Mouse (Mus musculus): ENCODE measurements around the gene Phf21a.
"Not testable (repeated sequence)": the region's sequence is repeated elsewhere in the genome, so short reads cannot be mapped to it uniquely, and the experiment has no call there.

Phf21a gene

DNA sequence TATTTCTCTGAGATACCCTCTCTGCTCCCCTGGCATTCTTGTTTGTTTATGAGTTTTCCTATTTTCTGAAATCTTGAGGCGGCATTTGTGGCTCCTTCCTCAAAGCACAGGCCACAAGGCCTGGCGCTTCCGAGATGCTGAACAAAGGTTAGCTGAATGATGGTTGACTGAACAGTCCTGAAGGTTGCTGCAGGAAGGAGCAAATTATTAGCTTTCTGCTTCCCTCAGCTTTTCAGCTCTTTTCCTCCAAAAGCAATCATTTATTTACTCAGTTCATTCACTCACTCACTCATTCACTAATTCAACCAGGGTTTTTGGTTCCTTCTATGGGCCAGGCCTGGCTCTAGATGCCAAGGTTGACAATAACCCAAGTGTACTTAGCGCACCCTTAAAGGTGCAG, 10.7 kb upstream of the Phf21a start:
- no peak for DNase-seq (ENCODE audit: low spot score)

DNA sequence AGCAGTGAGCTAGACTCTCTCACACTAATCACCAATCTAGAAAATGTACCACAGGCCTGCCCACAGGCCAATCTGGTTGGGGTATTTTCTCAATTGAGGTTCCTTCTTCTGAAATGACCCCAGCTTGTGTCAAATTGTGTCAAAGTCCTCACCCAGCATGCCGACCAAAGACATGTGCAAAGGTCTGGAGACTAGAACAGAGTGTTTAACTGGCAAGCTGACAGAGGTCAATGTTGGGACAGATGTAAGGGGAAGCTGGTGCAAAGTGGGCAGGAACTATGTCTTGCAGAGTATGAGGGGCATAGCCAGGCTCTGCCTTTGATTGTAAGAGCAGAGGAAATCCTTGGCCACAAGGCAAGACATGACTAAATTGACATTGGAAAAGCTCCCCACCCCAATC, 7.2 kb upstream of the Phf21a start:
- no peak for DNase-seq (ENCODE audit: low spot score)

DNA sequence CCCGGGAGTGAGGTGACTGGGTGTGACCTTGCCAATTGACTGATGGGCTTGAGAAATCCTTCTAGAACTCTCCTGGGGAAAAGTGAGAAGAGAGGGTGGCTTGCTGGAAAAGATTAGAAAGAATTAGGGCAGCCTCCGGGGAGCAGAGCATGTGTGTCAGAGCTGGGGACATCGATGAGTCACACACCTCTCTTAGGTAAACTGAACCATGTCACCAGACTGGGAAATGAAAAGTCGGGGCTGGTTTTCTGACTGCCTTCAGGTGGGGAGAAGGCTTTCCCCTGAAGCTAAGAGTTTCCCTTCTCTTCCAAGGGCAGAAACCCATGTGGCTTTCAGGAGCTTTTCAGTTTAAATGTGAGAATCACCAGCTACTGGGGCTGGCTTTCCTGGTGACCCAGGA, 5.9 kb upstream of the Phf21a start:
- DNase-seq (ENCODE audit: low spot score): no peak

DNA sequence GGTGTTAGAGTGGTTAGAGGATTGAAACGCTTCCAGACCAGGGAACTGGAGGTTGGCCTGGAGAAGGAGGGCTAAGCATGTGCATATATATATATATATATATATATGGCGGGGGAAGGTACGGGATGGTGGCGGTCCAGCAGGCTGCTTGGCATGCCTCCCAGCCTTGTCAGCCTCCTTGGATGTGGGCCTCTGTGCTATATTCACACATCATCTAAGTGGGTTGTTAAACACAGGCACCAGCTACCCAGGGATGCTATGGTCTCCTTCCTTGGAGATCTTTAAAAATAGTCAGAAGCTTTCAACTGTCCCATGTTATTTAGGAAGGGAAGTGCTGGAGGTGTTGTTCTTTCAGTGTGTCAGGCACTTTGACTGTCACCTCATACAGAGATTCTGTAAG, 3.1 kb upstream of the Phf21a start:
- no peak for DNase-seq (ENCODE audit: low spot score)

DNA sequence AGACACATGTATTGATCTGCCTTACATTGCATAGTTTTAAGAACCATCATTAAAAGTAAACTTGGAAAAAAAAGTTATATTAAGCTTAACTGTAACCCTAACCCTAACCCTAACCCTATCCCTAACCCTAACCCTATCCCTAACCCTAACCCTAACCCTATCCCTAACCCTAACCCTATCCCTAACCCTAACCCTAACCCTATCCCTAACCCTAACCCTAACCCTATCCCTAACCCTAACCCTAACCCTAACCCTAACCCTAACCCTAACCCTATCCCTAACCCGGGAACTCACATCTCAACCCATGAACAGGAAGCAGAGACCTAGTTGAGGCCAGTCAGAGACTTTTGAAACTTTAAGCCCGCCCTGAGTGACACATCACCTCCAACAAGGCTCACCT, 586 bp downstream of the Phf21a start:
- DNase-seq (ENCODE audit: low spot score): not testable (repeated sequence)

DNA sequence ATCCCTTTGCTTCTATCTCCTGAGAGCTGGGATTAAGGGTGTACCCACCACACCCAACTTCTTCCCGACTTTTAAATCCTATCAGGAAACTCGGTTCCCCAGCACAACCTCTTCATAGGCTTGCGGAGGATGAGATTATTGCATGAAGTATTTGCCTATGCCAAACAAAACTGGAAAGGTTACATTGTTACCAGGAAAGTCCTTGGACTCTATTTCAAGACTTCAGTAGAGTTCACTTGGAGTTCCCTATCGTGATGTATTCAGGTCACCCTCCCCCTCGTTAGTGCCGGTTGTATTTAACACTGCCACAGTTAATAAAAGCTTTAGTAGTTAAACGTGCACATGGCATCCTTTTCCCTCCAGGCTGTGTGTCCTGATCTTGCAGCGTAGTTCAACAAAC, 1.2 kb downstream of the Phf21a start:
- peak; percentile 54 for DNase-seq (ENCODE audit: low spot score)

DNA sequence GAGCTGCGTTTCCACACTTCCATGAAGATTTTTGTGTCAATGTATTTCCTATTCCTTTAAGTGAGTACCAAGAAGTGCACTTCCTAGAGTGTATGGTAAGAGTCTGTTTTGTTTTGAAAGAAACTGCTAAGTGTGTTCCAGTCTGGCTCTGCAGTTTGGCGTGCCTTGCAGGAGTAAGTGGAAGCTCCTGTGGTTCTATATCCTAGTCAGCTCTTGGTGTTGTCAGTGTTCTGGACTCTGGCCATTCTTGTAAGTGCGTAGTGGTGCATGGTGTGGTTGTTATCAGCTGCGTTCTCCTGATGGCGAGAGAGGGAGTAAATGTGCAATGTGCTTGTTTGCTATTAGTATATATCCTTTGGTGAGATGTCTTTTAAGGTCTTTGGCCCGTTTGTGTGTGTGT, 7.9 kb downstream of the Phf21a start:
- DNase-seq (ENCODE audit: low spot score): no peak

DNA sequence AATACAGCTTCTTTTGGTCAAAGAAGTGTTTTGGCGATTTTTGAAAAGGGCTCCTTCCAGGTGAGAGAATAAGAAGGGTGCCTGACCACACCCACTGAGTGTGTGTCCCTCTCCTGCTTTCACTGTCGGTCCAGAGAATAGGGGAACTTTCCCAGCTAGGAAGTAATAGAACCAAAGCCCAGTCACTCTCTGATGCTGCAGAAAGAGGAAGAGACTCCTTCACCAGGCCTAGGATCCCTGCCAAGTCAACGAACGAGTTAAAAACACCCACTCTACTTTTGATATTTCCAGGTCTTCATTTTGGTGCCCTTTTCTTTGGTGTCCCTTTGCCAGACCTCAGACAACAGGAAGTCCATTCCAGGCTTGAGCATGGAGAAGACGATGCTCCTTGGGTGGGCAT, 31.6 kb downstream of the Phf21a start:
- no peak for DNase-seq (ENCODE audit: low spot score)

DNA sequence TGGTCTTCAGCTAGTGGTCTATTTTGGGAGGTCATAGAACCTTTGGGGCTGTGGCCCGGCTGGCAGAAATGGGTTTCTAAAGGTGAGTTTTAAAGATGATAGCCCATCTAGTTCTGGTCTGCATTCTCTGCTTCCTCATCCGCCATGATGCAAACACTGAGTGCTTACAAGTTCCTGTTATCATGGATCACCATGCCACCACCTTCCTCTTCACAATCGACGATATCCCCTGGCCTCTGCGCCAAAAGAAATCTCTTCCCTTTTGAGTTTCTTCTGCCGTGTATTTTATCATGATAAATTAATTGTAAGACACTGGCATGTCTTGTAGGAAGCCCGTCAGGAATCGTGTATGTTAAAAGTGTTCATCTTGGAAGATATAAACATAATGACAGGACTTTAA, 32.4 kb downstream of the Phf21a start:
- DNase-seq (ENCODE audit: low spot score): no peak

DNA sequence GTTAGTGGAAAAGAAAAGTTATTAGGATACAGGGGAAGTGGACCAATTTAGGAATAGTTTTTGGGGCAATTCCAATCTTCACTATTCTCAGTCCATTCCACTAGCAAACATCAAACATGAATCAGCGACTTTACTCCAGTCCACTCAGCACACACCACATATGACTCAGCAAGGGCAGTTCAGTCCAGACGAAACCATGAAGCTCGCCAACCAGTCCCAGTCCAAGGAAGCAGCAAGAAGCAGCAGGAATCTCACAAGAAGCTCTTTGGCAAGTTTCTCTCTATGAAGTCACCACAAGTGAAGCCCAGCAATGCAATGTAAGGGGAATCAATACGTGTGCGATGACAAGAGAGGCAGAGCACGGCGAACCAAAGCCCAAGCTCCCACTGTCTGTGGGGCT, 37.2 kb downstream of the Phf21a start:
- no peak for DNase-seq (ENCODE audit: low spot score)

DNA sequence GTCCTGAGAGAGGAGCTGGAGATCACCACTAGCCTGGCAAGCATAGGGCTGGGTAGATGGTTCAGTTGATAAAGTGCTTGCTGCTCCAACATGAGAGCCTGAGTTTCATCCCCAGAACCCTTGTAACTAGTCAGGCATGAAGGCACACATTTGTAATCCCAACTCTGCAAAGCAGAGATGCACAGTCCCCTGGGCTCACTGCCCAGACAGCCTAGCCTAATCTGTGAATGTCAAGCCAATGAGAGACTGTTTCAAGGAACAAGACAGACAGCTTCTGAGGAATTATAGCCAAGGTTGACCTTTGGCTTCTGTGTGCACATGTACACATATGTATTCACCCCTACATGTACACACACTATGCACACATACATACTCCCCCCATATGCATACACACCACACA, 45.8 kb downstream of the Phf21a start:
- no peak for DNase-seq (ENCODE audit: low spot score)

DNA sequence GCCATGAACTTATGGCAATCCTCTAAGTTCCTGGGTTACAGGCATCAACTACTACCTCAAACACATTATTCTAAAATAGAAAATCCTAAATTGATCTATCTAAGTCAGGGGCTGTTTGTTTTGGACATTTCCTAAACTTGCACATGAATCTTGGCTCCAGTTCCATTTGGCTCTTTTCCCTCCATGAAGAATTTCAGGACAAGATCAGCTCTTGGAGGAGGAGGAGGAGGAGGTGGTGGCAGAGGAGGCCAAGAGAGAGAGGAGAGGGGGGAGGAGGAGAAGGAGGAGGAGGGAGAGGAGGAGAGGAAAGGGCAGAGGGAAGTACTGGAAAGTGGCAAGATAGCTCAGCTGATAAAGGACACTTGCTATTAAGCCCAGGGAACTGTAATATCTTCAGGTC, 46.4 kb downstream of the Phf21a start:
- no peak for DNase-seq (ENCODE audit: low spot score)

DNA sequence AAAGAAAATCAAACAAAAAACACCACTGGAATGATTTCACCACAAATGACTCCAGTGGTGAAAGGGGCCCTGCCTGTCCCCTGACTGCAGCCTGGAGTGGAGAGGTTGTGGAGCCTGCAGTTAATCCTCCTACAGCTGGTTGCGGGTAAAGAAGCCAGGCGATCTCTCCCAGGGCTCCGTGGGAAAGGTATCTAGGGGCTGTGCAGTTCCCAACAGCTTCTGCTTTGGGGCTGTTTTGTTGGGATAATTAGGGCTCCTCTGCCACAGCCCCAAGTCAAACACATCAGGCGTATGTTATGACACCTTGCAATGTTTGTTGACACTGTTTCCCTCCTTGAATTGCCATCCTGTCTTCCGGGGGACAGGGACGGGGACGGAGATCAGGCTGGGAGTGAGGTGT, 47.5 kb downstream of the Phf21a start:
- no peak for DNase-seq (ENCODE audit: low spot score)

DNA sequence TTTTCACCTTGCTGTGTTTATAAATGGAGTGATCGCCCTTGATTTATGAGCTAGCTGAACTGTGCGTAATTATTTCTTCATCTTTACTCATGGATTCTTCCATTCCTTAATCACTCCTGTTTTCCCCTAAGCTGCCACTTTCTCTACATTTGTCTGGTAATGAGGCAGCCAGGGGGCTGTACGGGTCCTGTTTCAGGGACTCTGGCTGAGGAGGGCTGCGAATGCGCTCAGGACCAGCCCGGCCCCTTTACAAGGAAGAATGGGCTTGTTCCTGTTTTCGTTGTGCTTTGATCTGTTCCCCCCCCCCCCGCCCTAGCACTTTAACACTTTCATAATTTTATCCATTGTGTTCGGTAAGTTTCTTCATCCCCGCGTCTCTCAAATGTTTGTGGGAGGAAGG, 48.2 kb downstream of the Phf21a start:
- DNase-seq (ENCODE audit: low spot score): no peak

DNA sequence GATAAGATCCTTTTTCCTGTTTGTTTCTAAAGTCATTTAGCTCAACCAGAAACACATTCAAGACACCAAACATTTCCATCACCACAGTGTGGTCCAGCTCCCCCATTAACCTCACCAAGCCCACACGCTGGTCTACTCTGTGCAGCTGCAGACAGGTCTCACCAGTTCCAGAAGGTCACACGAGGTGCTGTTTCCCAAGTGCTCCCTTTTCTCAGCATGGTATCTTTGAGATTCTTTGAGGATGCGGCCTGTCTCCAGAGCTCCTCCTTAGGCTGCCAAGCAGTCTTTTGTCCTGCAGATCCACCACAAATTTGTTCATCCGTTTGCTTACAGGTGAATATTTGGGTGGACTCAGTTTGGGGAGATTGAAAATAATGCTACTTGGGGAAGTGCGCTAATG, 51.0 kb downstream of the Phf21a start:
- no peak for DNase-seq (ENCODE audit: low spot score)

DNA sequence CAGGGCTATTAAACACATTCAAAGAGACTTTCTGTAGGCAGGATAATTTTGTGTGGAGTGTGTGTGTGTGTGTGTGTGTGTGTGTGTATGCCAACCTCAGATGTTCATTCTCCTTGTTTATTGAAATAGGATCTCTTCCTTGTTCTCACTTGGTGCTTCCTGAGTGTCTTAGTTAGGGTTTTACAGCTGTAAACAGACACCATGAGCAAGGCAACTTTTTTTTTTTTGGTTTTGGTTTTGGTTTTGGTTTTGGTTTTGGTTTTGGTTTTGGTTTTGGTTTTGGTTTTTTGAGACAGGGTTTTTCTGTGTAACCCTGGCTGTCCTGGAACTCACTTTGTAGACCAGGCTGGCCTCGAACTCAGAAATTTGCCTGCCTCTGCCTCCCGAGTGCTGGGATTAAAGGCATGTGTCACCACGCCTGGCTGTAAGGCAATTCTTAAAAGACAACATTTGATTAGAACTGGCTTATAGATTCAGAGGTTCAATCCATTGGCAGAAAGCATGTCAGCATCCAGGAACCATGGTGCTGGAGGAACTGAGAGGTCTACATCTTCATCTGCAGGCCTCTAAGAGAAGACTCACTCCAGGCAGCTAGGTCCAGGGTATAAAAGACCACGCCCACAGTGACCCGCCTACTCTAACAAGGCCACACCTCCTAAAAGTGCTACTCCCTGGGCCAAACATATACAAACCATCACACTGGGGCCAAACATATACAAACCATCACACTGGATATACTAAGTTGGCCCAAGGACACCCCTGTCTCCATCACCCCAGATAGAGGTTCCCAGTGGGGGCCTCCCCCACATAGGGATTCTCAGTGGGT, 55.2 kb downstream of the Phf21a start:
- not testable (repeated sequence) for DNase-seq (ENCODE audit: low spot score)

DNA sequence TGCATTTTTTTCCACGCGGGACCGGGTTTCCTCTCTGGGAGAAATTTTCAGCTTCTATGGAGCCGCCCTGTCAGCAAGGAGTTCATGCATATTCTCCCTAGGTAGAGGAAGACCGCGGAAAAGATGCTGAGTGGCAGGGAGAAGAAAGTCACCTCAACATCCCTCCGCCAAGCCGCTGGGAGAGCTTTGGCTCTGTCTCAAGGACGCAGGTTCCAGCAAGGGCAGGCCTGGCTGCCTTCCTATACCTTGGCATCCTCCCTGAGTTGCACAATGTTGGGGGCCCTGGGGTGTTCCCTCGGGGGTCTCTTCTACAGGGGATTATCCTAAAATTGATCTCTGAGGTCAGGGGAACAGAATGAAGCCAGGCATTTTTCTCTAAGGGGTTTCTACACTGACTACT, 71.4 kb downstream of the Phf21a start:
- no peak for DNase-seq (ENCODE audit: low spot score)

DNA sequence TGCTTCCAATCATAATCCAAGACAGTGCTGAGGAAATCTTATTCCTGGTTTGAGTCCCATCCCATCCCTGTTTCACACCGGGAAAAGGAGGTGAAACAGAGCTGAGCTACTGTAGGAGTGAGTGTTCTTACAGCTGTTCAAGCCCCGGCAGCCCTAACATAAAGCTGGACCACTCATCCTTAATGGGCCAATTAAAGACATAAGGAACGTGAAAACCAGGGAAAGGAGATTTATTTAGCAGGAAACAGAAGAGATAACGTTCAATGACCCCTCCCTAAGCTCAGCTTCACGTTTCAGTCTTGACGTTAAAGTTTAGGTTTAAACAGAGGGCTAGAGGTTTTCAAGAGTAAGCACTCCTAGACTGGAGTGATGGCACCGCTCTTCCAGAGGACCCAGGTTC, 74.0 kb downstream of the Phf21a start:
- DNase-seq (ENCODE audit: low spot score): no peak

DNA sequence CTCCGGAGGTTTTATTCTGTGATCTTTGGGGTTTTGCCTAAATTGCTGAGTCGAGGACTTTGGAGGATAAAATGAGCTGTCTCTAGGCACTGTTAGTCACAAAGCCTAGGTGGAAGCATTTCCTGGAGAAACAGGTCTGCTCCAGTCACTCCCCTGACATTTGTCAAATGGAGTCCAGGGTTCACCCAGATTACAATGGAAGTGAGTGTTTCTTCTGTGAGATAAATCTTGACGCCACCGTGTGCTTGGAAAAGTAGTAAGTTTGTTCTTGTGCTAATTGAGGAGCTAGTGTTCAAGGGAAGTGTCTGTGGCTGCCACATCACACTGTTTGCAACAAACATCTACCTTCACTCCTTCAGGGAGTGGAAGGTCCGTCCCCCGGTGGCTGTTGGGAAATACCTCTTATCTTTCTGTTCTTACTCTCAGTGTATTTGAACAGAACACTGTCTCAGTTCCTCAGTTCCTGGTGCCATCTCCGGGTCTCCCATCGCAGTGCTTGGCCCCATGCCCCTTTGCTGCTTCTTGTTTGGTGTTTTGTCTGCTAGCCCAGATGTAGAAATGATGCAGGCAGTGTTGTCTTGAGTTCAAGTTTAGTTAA, 78.2 kb downstream of the Phf21a start:
- no peak for DNase-seq (ENCODE audit: low spot score)

DNA sequence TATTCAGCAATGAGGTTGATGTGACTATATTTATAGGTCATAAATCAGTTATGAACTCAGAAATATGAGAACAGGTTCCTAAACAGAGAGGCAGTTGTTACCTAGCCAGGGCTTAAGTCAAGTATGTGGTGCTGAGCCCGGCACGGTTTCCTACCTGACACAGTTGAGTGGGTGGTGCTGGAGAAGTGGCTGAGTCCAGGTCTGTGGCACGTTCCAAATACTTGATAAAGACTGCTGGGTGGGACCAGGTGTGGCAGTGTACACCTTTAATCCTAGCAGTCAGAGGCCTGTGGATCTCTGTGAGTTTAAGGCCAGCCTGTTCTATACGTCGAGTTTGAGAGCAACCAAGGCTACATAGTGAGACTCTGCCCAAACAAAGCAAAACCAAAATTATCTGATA, 79.4 kb downstream of the Phf21a start:
- no peak for DNase-seq (ENCODE audit: low spot score)

DNA sequence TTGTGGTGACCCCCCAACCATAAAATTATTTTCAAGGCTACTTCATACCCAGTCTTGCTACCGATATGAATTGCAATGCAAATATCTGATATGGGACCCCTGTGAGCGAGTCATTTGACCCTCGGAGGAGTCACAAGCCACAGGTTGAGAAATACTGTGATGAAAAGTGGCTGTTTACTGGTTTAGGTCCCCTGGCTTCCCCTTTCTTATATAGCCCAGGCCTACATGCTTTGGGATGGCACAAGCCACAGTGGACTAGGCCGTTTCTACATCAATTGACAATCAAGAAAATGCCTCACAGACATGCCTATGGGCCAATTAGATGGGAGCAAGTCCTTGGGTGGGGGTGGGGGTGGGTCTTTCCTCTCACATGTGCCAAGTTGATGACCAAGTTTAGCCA, 80.3 kb downstream of the Phf21a start:
- DNase-seq (ENCODE audit: low spot score): no peak

DNA sequence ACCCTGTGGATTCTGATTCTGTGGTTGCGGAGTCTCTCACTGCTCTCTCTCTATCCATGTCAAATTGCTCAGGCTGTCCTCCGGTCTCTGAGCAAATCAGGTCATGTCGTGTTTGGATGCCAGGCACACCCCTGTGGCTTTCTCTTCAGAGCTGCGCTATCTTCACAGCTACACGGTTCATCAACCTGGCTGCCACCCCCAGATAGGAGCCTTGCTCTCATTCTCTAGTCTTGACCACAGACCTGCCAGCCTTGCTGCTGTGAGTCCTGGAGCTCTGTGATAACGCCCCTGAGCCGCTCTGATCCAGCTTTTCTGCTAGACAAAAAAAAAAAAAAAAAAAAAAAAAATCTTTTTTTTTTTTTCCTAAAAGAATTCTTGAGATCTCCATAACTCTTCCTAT, 81.3 kb downstream of the Phf21a start:
- DNase-seq (ENCODE audit: low spot score): no peak

DNA sequence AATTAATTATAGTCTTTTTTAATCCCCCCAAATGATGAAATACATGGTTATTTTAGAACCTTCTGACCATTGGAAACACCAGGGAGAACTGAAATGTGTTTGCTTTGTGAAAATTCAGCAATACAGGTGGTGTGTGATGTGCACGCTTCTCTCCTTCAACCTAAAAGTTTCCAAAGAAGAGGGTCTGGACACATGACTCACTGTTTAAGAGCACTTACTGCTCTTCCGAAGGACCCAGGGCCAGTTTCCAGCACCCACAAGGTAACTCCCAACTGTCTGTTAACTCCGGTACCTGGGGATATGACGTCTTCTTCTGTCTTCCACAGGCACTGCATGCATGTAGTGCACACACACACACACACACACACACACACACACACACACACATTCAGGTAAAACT, 82.1 kb downstream of the Phf21a start:
- no peak for DNase-seq (ENCODE audit: low spot score)

DNA sequence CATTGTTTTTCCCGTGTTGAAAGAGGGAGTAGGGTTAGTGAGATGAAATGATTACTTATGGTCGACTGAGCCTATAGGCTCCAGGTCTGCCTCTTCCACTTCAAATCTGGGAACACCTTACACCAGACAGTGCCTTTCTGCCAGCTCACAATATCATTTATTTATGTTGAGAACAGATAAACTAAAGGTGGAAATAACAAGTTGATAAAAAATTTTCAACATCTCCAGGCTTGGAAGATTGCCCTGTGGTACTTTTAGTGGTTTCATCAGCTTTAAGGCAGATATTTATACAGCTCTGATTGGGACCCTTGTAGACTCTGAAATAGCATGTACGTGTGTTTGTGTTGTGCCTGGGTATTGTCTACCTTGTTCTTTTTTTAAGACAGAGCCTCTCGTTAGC, 83.4 kb downstream of the Phf21a start:
- no peak for DNase-seq (ENCODE audit: low spot score)
